Mouse (Mus musculus): ENCODE results near the gene Gabarapl2. TPM values are rescaled to one million over a fixed set of nuclear protein-coding genes. Genes with fewer than 3 reads are reported as not detected.

Gene Gabarapl2
- polyA plus RNA-seq, 1 experiment, result 9.3 TPM

GRCm38 (mm10) chr8:111964351-111964750 lies 23.8 kb downstream of the Gabarapl2 start:
- peaks cover 53% of the 10 kb centered on the region for H3K36me3 ChIP-seq (replicated peaks; ENCODE audit: low read length)
- no peaks in the 10 kb centered on the region for H3K9me3 ChIP-seq
- TF ChIP-seq FLI1 (IDR thresholded peaks at IDR 0.05; ENCODE audit: low read length), result no peak
- no peak for TF ChIP-seq GATA1 (IDR thresholded peaks at IDR 0.05; ENCODE audit: borderline replicate concordance, low read length)
- no peaks in the 10 kb centered on the region for H3K27me3 ChIP-seq (replicated peaks)
- H3K4me1 ChIP-seq, result peaks cover 56% of the 10 kb centered on the region
- no peak overlapping the region for H3K4me3 ChIP-seq (replicated peaks)

- Histone ChIP-seq H3K27me3 (replicated peaks) (no peaks in the 10 kb centered on the region), H3K4me1 (peaks cover 56% of the 10 kb centered on the region), H3K4me3 (replicated peaks) (no peak overlapping the region), H3K9me3 (no peaks in the 10 kb centered on the region), H3K36me3 (replicated peaks; ENCODE audit: low read length) (peaks cover 47% of the 10 kb centered on the region)
- TF ChIP-seq GATA1 (IDR thresholded peaks at IDR 0.05; ENCODE audit: borderline replicate concordance, low read length), result no peak
- no peak for TF ChIP-seq FLI1 (IDR thresholded peaks at IDR 0.05; ENCODE audit: low read length)
Measured at GRCm38 (mm10) chr8:111964849-111965561, 24.5 kb downstream of the Gabarapl2 start.

DNA sequence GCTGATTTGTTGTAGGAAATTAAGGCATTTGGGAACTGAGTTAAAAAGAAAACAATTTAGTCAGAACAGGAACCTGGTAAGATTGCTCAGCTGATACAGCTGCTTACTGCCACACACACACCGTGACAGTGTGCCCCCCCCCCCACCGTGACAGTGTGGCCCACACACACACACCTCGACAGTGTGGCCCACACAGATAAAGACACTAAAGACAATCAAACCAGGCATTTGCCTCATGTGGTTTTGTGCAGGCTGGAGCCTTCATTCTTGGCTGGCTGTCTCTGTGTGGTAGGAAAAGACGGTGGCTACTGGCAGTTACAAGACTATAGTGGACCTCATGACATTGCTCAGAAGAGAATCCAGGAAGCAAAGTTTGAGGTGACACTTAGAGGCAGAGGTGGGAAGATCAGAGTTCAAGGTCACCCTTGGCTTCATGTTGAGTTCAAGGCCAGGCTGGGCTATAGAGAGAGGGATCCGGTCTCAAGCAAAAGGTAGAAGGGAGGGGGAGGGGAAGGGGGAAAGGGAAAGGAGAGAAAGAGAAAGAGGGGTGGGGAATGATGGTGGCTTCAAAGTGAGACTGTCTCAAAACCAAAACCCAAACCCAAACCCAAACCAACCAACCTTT lies 26.9 kb downstream of the Gabarapl2 start:
- TF ChIP-seq GATA1 (IDR thresholded peaks at IDR 0.05; ENCODE audit: borderline replicate concordance, low read length), result no peak
- no peak for TF ChIP-seq FLI1 (IDR thresholded peaks at IDR 0.05; ENCODE audit: low read length)
- no peak overlapping the region for H3K4me3 ChIP-seq (replicated peaks)
- H3K27me3 ChIP-seq (replicated peaks), result no peaks in the 10 kb centered on the region
- peaks cover 51% of the 10 kb centered on the region for H3K36me3 ChIP-seq (replicated peaks; ENCODE audit: low read length)
- H3K4me1 ChIP-seq, result peaks cover 38% of the 10 kb centered on the region
- H3K9me3 ChIP-seq, result no peaks in the 10 kb centered on the region

DNA sequence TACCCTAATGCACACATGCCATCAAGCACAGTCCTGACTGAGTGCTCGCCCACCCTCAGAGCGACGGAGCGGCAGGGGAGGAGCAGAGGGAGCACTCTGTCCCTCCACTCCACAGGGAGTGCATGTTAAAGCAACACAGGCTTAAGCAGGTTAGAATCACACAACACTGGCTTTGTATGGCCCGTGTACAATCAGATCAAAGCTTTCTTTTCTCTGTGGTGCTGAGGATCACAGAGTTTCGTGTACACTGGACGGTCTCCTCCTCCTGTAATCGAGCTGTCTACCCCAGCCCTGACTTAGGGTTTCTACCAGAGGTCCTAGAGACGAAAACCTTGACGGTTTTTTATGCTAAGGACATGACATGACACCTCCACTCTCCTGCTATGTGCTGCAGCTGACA lies 28.0 kb downstream of the Gabarapl2 start:
- TF ChIP-seq GATA1 (IDR thresholded peaks at IDR 0.05; ENCODE audit: borderline replicate concordance, low read length) (no peak), FLI1 (IDR thresholded peaks at IDR 0.05; ENCODE audit: low read length) (no peak)
- H3K27me3 ChIP-seq (replicated peaks), result no peaks in the 10 kb centered on the region
- peaks cover 4% of the 10 kb centered on the region for H3K9me3 ChIP-seq
- peak overlapping the region; percentile 44 for H3K4me3 ChIP-seq (replicated peaks)
- H3K36me3 ChIP-seq (replicated peaks; ENCODE audit: low read length), result peaks cover 53% of the 10 kb centered on the region
- H3K4me1 ChIP-seq, result peaks cover 26% of the 10 kb centered on the region

DNA sequence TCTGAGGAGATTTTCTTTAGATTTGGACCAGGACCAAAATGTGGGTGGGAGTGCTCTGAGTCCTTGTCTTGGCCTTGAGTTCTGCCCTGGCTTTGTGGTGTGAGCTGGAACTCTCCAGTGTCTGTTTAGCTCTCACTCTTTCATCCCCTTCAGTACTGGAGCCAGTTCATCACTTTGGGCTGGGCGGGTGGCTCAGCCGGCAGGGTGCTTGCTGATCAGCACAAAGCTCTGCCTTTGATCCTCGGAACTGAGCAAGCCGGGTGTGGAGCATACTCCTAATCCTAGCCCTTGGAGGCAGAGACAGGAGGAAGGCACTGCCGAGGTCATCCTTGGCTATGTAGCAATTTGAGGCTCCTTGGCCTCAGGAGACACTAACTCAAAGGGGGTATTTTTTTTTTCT lies 28.5 kb downstream of the Gabarapl2 start:
- Histone ChIP-seq H3K4me3 (replicated peaks) (no peak overlapping the region), H3K27me3 (replicated peaks) (no peaks in the 10 kb centered on the region), H3K9me3 (peaks cover 9% of the 10 kb centered on the region), H3K36me3 (replicated peaks; ENCODE audit: low read length) (peaks cover 51% of the 10 kb centered on the region), H3K4me1 (peaks cover 24% of the 10 kb centered on the region)
- no peak for TF ChIP-seq GATA1 (IDR thresholded peaks at IDR 0.05; ENCODE audit: borderline replicate concordance, low read length)
- TF ChIP-seq FLI1 (IDR thresholded peaks at IDR 0.05; ENCODE audit: low read length), result no peak

GRCm38 (mm10) chr8:111974138-111974537 lies 33.6 kb downstream of the Gabarapl2 start:
- Histone ChIP-seq H3K27me3 (replicated peaks) (peaks cover 2% of the 10 kb centered on the region), H3K4me1 (peaks cover 19% of the 10 kb centered on the region), H3K36me3 (replicated peaks; ENCODE audit: low read length) (peaks cover 74% of the 10 kb centered on the region), H3K9me3 (peaks cover 12% of the 10 kb centered on the region), H3K4me3 (replicated peaks) (no peak overlapping the region)
- TF ChIP-seq FLI1 (IDR thresholded peaks at IDR 0.05; ENCODE audit: low read length), result no peak
- no peak for TF ChIP-seq GATA1 (IDR thresholded peaks at IDR 0.05; ENCODE audit: borderline replicate concordance, low read length)

GRCm38 (mm10) chr8:111975706-111976105 lies 35.2 kb downstream of the Gabarapl2 start:
- Histone ChIP-seq H3K4me1 (peaks cover 19% of the 10 kb centered on the region), H3K9me3 (peaks cover 12% of the 10 kb centered on the region), H3K4me3 (replicated peaks) (no peak overlapping the region), H3K27me3 (replicated peaks) (peaks cover 2% of the 10 kb centered on the region), H3K36me3 (replicated peaks; ENCODE audit: low read length) (peaks cover 82% of the 10 kb centered on the region)
- TF ChIP-seq GATA1 (IDR thresholded peaks at IDR 0.05; ENCODE audit: borderline replicate concordance, low read length), result no peak
- no peak for TF ChIP-seq FLI1 (IDR thresholded peaks at IDR 0.05; ENCODE audit: low read length)

DNA sequence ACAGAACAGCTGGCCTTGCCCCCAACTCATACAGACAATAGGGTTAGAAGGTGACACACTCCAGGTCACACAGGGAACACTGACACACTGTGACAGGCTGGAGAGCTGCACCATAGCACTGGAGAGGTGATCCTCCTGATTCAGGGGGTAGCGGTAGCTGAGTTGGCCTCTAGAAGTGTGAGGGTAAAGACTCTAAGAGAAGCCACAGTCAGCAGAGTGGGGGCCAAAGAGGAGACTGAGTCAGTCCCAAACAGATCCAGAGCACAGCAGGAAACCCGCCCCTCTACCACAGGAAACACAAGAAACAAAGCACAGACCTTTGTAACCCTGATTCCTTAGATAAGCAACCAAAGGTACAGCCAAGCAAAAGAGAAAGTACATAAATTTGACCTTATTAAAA lies 35.8 kb downstream of the Gabarapl2 start:
- Histone ChIP-seq H3K9me3 (peaks cover 12% of the 10 kb centered on the region), H3K4me1 (peaks cover 19% of the 10 kb centered on the region), H3K4me3 (replicated peaks) (no peak overlapping the region), H3K36me3 (replicated peaks; ENCODE audit: low read length) (peaks cover 81% of the 10 kb centered on the region), H3K27me3 (replicated peaks) (peaks cover 2% of the 10 kb centered on the region)
- TF ChIP-seq GATA1 (IDR thresholded peaks at IDR 0.05; ENCODE audit: borderline replicate concordance, low read length), result no peak

DNA sequence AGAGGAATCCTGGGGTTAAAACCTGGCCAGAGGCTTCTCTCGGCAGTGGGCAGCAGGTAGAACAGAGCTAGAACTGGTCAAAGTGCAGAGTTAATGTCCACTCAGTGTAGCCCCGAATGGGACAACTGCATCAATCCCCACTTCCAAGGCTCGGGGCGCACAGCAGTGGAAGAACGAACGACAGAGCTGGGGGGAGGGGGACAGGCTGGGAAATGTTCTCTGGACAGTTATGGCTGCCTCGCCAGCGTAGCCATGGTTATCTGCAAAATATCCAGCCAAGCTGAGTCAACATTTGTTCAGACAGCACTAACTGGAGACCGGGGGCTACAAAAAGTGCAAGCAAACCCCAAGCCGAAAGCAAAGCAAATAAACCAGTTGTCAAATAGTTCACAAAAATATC lies 37.6 kb downstream of the Gabarapl2 start:
- H3K36me3 ChIP-seq (replicated peaks; ENCODE audit: low read length), result peaks cover 82% of the 10 kb centered on the region
- H3K9me3 ChIP-seq, result peaks cover 12% of the 10 kb centered on the region
- no peak for TF ChIP-seq FLI1 (IDR thresholded peaks at IDR 0.05; ENCODE audit: low read length)
- no peak for TF ChIP-seq GATA1 (IDR thresholded peaks at IDR 0.05; ENCODE audit: borderline replicate concordance, low read length)
- H3K4me3 ChIP-seq (replicated peaks), result no peak overlapping the region
- H3K4me1 ChIP-seq, result peaks cover 19% of the 10 kb centered on the region
- peaks cover 2% of the 10 kb centered on the region for H3K27me3 ChIP-seq (replicated peaks)

GRCm38 (mm10) chr8:111982116-111982515 lies 41.6 kb downstream of the Gabarapl2 start:
- TF ChIP-seq GATA1 (IDR thresholded peaks at IDR 0.05; ENCODE audit: borderline replicate concordance, low read length) (no peak), FLI1 (IDR thresholded peaks at IDR 0.05; ENCODE audit: low read length) (no peak)
- peaks cover 2% of the 10 kb centered on the region for H3K27me3 ChIP-seq (replicated peaks)

More at GRCm38 (mm10) chr8:111982116-111982515, 41.6 kb downstream of the Gabarapl2 start:
- Histone ChIP-seq H3K9me3 (no peaks in the 10 kb centered on the region), H3K36me3 (replicated peaks; ENCODE audit: low read length) (peaks cover 82% of the 10 kb centered on the region), H3K4me3 (replicated peaks) (peak overlapping the region; percentile 12), H3K4me1 (peaks cover 5% of the 10 kb centered on the region)
